Mouse (Mus musculus): Measurements from ENCODE around the gene Tbc1d21.

The Tbc1d21 gene

DNA sequence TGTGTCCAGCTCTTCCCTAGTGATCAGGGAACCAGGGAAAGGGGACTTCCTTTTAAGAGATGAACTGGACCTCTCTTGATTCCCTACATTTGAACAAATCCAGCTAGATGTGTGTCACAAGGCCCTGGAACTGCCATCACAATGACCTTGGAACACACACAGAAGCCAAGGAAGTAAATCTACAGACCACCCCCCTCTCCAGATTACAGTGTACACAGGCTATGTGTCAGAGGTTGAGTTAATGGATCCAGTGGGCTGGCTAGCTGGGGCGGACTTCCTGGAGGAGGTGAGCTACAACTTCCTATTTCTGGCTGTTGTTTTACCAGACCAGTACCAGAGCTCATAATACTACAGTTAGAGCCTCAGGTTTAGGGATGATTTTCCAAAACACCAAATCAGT lies at the start of gene Tbc1d21:
TSS of gene Tbc1d21 (minus strand) at position 101 of the 400 bp plus-strand sequence.
- DNase-seq (ENCODE audit: low read depth in 2 of 2, low spot score in 2 of 2) = no peak

- no peak for DNase-seq (ENCODE audit: low read depth in 2 of 2, low spot score in 2 of 2)
These were observed 41.3 kb upstream of the Tbc1d21 start for GRCm38 (mm10) chr9:58411556-58411955.

- DNase-seq (ENCODE audit: low read depth in 2 of 2, low spot score in 2 of 2) = no peak
These were observed 39.9 kb upstream of the Tbc1d21 start for GRCm38 (mm10) chr9:58410057-58410735.

DNA sequence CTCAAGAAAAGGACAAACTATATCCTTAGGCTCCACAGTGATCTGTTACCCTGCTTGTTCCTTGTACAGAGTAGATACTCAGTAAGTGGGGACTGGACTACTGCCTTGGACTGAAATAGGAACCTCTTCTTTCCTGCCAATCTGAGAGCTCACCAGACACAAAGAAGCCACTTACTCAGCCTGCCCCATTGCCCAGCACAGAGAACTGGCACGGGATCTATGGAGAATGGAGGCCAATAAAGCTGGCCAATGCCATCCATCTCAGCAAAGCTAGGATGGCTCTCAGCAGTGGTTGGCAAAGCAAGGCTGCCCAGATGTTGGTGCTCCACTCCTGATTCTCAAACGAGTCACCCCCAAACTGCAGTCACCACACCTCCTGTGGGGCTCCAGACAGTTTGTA lies 39.0 kb upstream of the Tbc1d21 start:
- no peak for DNase-seq (ENCODE audit: low read depth in 2 of 2, low spot score in 2 of 2)

- no peak for DNase-seq (ENCODE audit: low read depth in 2 of 2, low spot score in 2 of 2)
These were observed 34.2 kb upstream of the Tbc1d21 start for GRCm38 (mm10) chr9:58404412-58404811.

DNA sequence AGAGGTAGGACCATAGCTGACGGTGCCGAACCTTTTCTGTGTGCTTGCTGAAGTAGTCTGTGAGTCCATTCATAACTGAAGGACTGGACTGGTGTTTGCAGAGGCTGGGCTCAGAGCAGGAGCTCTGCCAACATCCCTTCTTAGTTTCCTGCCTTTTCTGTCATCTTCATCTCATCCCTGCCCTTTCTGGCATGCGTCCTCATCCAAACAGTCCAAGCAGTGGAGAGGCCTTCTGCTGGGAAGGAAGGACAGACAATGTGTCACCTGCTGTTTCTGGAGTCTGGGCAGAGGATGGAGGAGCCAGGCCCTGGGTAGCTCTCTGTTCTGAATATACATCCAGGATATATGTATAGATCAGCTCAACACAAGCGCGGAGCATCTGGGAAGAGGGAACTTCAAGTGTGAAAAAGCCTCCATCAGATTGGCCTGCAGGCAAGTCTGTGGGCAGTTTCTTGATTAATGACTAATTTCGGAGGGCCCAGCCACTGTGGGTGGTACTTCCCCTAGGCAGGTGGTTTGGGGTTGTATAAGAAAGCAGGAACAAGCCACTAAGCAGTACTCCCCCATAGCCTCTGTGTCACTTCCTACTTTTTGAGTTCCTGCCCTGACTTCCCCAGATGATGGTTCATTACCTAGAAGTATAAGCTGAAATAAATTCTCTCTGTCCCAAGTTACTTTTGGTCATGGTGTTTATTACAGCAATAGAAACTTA lies 31.3 kb upstream of the Tbc1d21 start:
- no peak for DNase-seq (ENCODE audit: low read depth in 2 of 2, low spot score in 2 of 2)

DNA sequence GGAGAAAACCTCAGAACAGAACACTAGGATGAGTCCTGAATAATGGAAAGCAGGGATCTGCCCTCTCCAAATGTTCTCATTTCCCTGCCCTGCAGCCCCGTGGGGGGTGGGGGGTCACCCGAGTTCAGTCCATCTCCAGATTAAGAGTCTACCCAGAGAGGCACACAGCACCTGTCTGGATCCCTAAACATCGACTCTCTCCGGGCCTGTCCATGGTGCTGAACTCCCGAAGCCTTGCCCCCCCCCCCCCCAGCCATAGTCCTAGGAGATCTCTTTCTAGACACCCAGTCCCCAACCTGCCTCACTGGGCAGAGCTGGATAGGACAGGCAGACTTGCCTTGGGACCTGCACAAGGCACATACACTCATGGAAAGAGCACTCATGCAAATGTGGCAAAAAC lies 29.4 kb upstream of the Tbc1d21 start:
- DNase-seq (ENCODE audit: low read depth in 2 of 2, low spot score in 2 of 2) = no peak

DNA sequence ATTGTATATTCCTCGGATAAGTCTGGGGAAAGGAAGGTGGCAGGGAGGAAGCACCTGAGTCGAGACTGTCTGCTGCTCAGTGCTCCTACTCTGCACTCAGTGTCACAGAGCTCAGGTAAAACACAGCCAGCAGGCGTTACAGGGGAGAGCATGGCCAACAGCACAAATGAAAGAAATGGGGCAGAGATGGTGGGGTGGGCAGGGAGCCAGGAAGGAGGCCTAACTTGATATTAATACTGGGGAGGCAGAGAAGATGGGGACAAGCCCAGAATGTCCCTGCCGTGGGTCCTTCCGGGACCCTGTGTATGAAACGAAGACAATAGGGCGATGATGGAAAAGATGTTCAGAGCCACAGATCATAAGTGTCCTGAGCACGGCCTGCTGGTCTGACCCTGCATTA lies 24.4 kb upstream of the Tbc1d21 start:
- DNase-seq (ENCODE audit: low read depth in 2 of 2, low spot score in 2 of 2) = no peak

- DNase-seq (ENCODE audit: low read depth in 2 of 2, low spot score in 2 of 2) = no peak
These were observed 23.6 kb upstream of the Tbc1d21 start for GRCm38 (mm10) chr9:58393875-58394274.

GRCm38 (mm10) chr9:58388381-58388780 lies 18.1 kb upstream of the Tbc1d21 start:
- no peak for DNase-seq (ENCODE audit: low read depth in 2 of 2, low spot score in 2 of 2)

DNA sequence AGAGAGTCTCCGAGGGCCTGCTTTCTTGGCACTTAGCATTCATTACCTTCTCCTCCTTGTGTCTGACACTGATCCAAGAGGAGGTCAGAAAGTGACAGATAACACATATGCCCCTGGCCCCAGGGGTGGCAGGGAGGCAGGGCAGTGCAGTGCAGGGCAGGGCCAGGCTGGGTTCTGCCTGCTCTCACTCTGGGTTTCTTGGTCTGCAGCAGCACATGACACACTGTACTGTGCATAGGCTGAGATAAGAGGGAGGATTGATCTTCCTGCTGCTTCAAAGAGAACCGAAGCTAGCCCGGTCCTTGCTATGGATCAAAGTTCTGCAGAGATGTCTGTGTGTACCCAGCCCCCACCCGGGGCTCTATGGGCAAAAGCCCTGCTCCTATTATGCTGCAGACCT lies 8.6 kb upstream of the Tbc1d21 start:
- no peak for DNase-seq (ENCODE audit: low read depth in 2 of 2, low spot score in 2 of 2)

DNA sequence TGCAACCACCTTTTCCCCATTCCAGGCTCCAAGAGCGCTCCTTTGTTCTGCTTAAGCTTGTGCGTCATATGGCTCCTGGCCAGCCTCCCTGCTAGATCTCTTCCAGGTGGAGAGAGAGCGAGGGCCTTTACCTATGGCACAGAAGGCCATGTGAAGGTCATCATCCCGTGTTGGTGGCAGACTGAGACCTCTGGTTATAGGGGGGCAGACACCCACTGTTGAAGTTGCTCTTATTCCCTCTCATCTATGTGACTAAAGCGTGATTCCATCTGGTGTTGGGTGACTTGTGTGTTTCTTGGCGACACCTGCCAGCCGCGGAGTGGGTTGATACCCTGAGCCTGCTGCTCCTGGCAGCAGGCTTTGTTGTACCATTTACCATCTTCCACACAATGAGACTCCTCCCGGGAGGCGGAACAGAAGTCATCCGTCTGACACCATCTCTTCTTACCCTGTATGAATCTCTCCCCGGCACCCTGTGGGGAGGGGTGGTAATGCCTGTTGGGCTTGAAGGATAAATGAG lies 3.7 kb upstream of the Tbc1d21 start:
- DNase-seq (ENCODE audit: low read depth in 2 of 2, low spot score in 2 of 2) = no peak

- no peak for DNase-seq (ENCODE audit: low read depth in 2 of 2, low spot score in 2 of 2)
These were observed 1.7 kb upstream of the Tbc1d21 start for GRCm38 (mm10) chr9:58371914-58372313.

- no peak for DNase-seq (ENCODE audit: low read depth in 2 of 2, low spot score in 2 of 2)
These were observed 611 bp downstream of the Tbc1d21 start for GRCm38 (mm10) chr9:58369644-58370043.

- DNase-seq (ENCODE audit: low read depth in 2 of 2, low spot score in 2 of 2) = no peak
These were observed 5.9 kb downstream of the Tbc1d21 start for GRCm38 (mm10) chr9:58364325-58364724.

DNA sequence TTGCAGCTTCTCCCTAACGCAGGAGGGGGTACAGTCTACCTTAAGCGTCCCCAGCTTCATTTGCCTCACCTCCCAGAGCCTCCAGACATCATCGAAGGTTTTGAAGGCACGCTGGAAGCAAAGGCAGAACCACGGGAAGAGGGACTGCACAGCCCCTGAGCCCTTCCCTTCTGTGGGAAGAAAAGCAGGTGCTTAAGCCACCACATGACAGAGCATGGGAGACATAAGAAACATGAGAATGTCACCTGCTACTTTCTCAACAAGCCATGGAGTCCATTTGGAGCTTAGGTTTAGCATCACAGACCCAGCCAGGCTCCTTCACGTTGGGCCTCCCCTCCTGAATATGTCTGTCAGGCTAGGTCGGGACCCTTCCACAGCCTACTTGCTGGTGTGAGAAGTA lies 8.3 kb downstream of the Tbc1d21 start:
- DNase-seq (ENCODE audit: low read depth in 2 of 2, low spot score in 2 of 2) = no peak

DNA sequence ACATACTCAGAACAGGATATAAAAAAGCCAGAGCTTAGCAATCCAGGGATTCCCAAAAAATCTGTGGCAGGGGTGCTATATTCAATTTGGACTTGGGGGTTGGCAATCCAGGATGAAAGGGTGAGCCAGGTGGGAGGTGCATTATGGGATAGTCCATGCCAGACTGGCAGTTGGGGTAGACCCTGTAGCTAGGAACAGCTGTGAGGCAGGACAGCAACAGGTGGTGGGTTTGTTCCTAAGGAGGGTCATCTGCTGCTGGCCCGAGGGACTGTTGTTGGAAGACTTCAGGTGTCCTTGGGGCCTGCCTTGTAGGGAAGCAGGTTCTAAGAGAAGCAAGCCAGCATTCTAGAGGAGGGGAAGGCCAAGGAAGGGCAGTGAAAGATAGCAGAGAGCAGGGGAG lies 8.9 kb downstream of the Tbc1d21 start:
- no peak for DNase-seq (ENCODE audit: low read depth in 2 of 2, low spot score in 2 of 2)

- no peak for DNase-seq (ENCODE audit: low read depth in 2 of 2, low spot score in 2 of 2)
These were observed 14.8 kb downstream of the Tbc1d21 start for GRCm38 (mm10) chr9:58355262-58356050.

DNA sequence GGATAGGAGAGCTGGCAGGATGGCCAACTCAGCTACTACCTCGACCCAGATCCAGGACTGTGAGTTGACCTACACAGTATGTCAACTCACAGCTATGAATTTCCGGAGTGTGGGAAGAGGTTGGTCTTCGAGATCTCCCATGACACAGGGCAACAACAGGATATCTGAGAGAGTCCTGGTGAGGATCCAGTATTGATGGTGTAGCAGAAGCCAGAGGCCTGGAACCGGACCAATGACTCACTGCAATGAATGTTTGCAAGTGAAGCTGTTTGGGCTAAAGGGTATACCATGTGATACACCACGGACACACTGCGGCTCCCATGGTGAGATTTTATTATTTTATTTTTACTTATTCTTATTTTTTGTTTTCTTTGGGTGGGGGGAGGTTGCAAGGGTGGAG lies 15.6 kb downstream of the Tbc1d21 start:
- no peak for DNase-seq (ENCODE audit: low read depth in 2 of 2, low spot score in 2 of 2)

DNA sequence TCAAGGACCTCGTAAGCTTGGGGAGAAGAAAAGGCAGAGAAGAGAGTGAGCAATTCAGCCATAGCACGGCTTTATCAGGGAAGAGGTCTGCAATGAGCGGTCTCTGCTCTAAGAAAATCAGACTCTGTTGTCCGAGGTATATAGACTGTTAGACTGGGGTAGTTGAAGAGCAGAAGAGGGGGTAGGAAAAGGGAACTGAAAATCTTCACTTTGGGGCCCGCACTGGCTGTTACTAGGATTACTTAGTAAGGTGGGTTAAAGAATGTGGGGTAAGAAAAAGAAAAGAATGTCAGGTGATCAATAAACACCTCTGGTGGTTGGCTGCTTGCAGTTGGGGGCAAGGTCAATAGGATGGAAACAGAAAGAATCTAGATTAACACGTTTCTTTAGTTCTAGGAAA lies 17.0 kb downstream of the Tbc1d21 start:
- no peak for DNase-seq (ENCODE audit: low read depth in 2 of 2, low spot score in 2 of 2)

GRCm38 (mm10) chr9:58347795-58348194 lies 22.5 kb downstream of the Tbc1d21 start:
- no peak for DNase-seq (ENCODE audit: low read depth in 2 of 2, low spot score in 2 of 2)

- DNase-seq (ENCODE audit: low read depth in 2 of 2, low spot score in 2 of 2) = no peak
These were observed 23.8 kb downstream of the Tbc1d21 start for GRCm38 (mm10) chr9:58346498-58346897.

Data from CD8-positive naive resting alpha-beta T cell, adult 2 months (primary cell).